Mouse (Mus musculus): ENCODE data around the gene Mcam.

- TF ChIP-seq USF1 (IDR thresholded peaks at IDR 0.05; ENCODE audit: low read depth) (no peak), POLR2AphosphoS2 (IDR thresholded peaks at IDR 0.05; ENCODE audit: insufficient read length, low read depth) (no peak), MAX (IDR thresholded peaks at IDR 0.05; ENCODE audit: low read depth) (no peak)
Measured at GRCm38 (mm10) chr9:44127351-44127801, 6.9 kb upstream of the Mcam start.

Data from myocyte (in vitro differentiated cells).